Mouse (Mus musculus) Patski (cell line): ENCODE measurements at regions not wholly inside any gene's neighbourhood (a gene's known extent, or its start where the extent isn't known, plus 50 kb on each side); places are given as distances from the start of the nearest gene placed in this dataset.

Experiments used
- ATAC-seq: fragments of 100-300 bp; one replicate; pipeline ENCODE4 v1.8.0; 2021
- CTCF ChIA-PET: fragments of 350-600 bp; sonication (Branson Sonifier 250); formaldehyde crosslinking; loops from one replicate; lab custom pipeline; 2022; ENCODE audit warnings: inconsistent platforms; lab: Charles Lee
- POLR2A ChIA-PET: fragments of 350-600 bp; sonication (Branson Sonifier 250); formaldehyde crosslinking; loops from one replicate; lab custom pipeline; 2022; ENCODE audit warnings: antibody characterized with exemption, inconsistent platforms; lab: Charles Lee
- DNase-seq: peaks from one replicate; pipeline ENCODE4 v3.0.0-alpha.2; 2011; ENCODE audit warnings: low read depth, low spot score
- H3K27me3 ChIP-seq: fragments of 371-371 bp; one replicate; pipeline ENCODE4 v1.5.1; 2021
- CTCF ChIP-seq: fragments of 100-300 bp; IDR thresholded peaks from one replicate; pipeline ENCODE4 v1.5.1; 2021
- in situ Hi-C: fragments of 300-500 bp; cut with MboI; formaldehyde crosslinking; loops from 3 replicates; pipeline ENCODE4 v1.11.1; 2018; ENCODE audit warnings: low pct_unique_long_range_greater_than_20kb, mixed read lengths

DNA sequence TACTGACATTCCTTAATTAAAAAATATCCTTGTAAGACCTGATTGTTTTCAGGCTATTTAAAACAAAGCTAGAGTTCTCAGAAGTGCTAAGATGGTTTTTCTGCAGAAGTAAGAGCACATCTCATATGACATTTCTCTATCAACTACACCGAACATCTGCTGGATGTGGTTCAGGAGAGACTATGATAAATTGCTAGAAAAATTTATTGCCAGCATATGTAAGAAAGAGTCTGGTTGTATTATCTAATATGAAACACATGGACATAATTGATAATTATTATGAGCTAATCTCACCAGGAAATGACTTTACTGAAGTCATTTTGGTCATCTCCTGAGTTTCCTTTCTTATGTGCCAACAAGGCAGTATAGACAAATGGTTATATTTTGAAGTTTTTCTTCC, 99.2 kb upstream of the Gm21293 start:
- POLR2A ChIA-PET = no interaction called here
- DNase-seq (no peak), ATAC-seq (no peak)
- CTCF ChIA-PET = interaction anchor here (1.3 kb wide), 1 partner anchor 9 kb away, joined by 3 read pairs; no protein-coding TSS in a partner anchor
- TF ChIP-seq CTCF = no peak
- H3K27me3 ChIP-seq = no peaks in the 10 kb centered on the region
- in situ Hi-C loops = no loop called here
